Mouse (Mus musculus) lung, postnatal 25 days (tissue): ENCODE measurements around the gene Klrc2.
"Not testable (repeated sequence)": the region's sequence is repeated elsewhere in the genome, so short reads cannot be mapped to it uniquely, and the experiment has no call there.

Experiments
- DNase-seq: peaks from one replicate; pipeline ENCODE4 v3.0.0; 2022; ENCODE audit warnings: low spot score

Klrc2 gene

DNA sequence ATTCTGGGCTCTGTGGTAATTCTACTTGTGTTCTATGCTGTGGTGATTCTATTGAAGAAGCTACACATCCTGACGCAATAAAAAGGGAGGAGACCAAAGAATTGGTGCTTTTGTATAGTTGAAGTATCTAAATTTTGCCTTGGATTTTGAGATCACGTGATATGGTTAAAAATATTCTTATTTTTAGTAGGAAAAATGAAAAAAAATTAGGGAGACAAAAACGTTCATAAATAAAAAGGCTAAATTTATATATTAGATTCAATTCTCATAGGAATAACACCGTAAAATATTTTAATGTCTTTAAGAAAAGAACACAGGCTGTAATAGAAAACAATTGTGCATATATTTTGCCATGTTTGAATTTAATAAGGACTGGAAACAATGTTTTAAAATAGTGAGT lies at the start of gene Klrc2:
Gene Klrc2 (minus strand): TSS at position 101 of the 400 bp plus-strand sequence.
- not testable (repeated sequence) for DNase-seq

DNA sequence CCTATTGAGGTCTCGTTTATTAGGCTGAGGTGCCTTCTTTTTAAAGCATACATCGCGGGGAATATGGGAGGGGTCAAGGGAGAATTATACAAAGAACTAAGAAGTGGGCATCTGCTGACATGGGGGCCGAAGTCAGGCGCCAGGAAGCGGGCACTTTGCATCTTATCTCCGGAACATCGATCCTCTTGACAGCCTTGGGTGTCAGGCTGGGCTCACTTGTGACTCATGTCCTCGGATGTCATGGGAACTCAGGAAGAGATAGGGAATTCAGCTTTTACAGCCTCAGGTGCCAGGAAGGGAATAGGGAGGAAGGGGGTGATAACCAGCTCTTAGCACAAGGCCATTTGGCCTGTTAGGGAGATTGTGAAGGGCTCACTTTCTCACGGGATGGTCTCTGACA lies 30.9 kb upstream of the Klrc2 start:
- not testable (repeated sequence) for DNase-seq

DNA sequence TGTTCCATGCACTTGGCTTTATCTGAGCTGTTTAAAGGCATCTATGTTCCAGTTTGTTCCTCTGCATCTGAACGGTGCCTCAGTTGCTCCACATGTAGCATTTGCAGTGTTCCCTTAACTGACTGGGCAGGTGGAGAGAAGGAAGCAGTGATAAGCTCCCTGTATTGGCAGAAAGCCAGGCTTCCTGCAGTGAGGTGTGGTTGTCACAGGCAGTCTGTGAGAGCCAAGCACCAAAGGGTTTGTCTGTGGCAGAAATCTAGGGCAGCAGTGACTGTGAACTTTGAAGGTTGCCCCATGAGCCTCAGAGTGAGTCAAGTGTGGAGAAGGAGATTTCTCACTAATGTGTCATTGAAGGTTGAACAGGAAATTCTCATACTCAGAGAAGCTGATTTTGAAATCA lies 19.9 kb upstream of the Klrc2 start:
- DNase-seq = peak; percentile 2

DNA sequence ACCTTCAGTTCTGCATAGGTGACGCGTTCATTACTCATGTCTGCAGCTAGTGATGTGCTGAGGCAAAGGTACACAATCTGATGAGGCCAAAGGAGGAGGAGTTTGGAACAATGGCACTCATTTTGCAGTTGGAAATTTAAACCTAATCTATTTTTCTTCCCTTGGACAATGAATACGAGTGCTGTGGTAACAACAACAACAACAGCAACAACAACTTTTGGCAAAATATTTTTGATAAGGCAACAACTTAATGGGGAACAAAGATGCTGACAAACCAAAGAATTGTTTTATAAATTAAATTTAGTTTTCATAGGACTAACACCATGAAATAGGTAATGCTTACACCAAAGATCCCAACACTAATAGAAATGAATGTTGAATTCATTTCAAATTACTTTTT lies 18.4 kb upstream of the Klrc2 start, which contains the start of gene Klrc1:
Gene Klrc1 (minus strand): TSS at position 101 of the 400 bp plus-strand sequence.
- no peak for DNase-seq

DNA sequence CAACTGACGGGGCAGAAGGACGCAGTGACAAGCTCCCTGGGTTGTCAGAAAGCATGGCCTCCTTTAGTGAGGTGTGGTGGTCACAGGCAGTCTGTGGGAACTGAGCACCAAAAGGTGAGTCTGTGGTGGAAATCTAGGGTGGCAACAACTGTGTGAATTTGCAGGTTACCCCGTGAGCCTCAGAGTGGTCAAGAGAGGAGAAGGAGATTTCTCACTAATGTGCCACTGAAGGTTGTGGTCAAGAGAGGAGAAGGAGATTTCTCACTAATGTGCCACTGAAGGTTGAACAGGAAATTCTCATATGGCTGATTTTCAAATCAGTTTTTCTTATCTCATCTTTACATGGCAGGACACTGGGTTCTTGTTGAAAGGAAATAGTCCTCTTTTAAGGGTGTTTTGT lies 812 bp upstream of the Klrc2 start:
- not testable (repeated sequence) for DNase-seq

DNA sequence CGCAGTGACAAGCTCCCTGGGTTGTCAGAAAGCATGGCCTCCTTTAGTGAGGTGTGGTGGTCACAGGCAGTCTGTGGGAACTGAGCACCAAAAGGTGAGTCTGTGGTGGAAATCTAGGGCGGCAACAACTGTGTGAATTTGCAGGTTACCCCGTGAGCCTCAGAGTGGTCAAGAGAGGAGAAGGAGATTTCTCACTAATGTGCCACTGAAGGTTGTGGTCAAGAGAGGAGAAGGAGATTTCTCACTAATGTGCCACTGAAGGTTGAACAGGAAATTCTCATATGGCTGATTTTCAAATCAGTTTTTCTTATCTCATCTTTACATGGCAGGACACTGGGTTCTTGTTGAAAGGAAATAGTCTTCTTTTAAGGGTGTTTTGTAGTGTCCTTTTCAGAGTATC lies 16.4 kb downstream of the Klrc2 start:
- DNase-seq = not testable (repeated sequence)

DNA sequence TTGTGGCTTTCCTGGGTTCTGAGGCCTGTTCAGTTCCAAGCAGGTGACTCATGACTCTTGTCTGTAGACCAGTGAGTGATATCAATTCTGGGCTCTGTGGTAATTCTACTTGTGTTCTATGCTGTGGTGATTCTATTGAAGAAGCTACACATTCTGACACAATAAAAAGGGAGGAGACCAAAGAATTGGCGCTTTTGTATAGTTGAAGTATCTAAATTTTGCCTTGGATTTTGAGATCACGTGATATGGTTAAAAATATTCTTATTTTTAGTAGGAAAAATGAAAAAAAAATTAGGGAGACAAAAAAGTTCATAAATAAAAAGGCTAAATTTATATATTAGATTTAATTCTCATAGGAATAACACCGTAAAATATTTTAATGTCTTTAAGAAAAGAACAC lies 17.3 kb downstream of the Klrc2 start, which contains the start of gene Klrc3:
Gene Klrc3 (minus strand): TSS at position 101 of the 400 bp plus-strand sequence.
- DNase-seq = not testable (repeated sequence)

DNA sequence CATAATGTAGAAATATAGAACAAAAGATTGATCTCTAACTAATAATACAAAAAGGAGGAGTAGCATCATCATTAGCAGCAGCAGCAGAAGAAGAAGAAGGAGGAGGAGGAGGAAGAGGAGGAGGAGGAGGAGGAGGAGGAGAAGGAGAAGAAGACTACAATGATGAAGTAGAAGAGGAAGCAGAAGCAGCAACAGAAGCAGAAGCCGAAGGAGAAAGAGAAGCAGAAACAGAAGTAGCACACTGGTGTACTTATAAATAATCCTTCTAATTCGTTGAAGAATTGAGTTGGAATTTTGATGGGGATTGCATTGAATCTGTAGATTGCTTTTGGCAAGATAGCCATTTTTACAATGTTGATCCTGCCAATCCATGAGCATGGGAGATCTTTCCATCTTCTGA lies 29.4 kb downstream of the Klrc2 start:
- not testable (repeated sequence) for DNase-seq

DNA sequence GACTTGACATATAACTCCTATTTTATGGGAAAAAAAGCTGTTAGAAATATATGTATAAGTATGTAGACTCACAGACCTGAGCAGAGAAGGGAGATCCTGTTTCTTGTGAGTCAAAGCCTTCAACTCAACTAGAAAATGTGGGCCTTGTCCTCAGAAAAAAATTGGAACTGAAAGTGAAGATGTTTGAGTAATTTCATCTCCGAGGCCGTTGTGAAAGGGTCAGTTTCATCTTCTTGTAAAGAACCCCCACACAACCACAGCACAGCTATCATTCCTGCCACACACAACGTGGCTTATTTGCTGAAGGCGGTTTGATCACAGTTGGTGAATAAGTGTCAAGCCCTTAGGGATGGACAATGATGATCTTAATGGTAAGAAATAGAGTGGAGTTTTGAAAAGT lies 36.8 kb downstream of the Klrc2 start, which contains the start of gene Klrk1:
Gene Klrk1 (minus strand): TSS at position 130 of the 400 bp plus-strand sequence.
- no peak for DNase-seq

DNA sequence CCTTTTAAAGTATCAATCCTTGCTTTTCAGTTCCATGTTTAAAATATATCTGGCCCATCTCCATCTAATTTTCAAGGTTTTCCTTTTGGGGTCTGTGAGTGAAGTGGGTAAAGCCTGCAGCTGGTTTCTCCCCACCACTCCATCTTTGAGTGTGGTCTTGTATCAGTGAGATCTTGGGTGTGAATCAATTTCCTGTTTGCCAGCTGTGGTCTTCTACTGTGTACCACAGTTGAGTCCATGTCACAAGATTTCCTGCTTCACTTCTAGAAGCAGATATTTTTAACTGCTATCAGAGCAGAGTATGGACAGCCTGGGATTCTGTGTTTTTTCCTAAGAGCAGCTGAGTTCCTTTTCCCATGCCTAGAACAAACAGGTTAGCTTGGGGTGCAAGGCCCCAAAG lies 52.1 kb downstream of the Klrc2 start:
- peak; percentile 8 for DNase-seq
